In genomic region chr2:44926683-44927481, GRCm38 (mm10) we compare ENCODE assay signal across 8 mouse cellular contexts. TPM values are rescaled to one million over a fixed set of nuclear protein-coding genes. Genes with fewer than 3 reads are reported as not detected.
DNase-seq lines count a peak whose midpoint lies in the region; ATAC-seq and TF ChIP-seq lines count a peak whose summit lies in the region.

No protein-coding gene starts in this region.

- peak; percentile 96 for DNase-seq in MN1 (ENCODE audit: low spot score)
- DNase-seq in cerebellum, adult 8-10 months, result peak; percentile 85
- peak; percentile 89 for DNase-seq in forelimb bud, embryonic 11.5 days (ENCODE audit: low read depth, low spot score)
- DNase-seq in layer of hippocampus, adult 8-10 months (ENCODE audit: low spot score in 2 of 2), result peak; percentile 88
- DNase-seq in thymus, adult 18-20 months, result peak; percentile 86 to 88

- H3K9ac ChIP-seq in lung, embryonic 15.5 days, result peak overlapping the region; percentile 90

- ATAC-seq in hematopoietic stem cell, adult 5-6 weeks (replicated peaks in 1 of 2; ENCODE audit: insufficient read depth in 1 of 2, low FRiP score in 2 of 2, low TSS enrichment in 1 of 2, low read depth in 1 of 2, poor library complexity in 2 of 2, severe bottlenecking in 2 of 2), result peak; percentile 80 to 81
- ATAC-seq in lung, embryonic 15.5 days (ENCODE audit: borderline replicate concordance, extremely low read depth, low FRiP score, low TSS enrichment), result peak; percentile 98

- H3K27ac ChIP-seq in lung, embryonic 15.5 days, result peak overlapping the region; percentile 98
- peak overlapping the region; percentile 98 for H3K27ac ChIP-seq in olfactory bulb, adult 2 months (ENCODE audit: insufficient read depth, low read depth, low read length)

- TF ChIP-seq POLR2A in olfactory bulb, adult 2 months (IDR thresholded peaks at IDR 0.05; ENCODE audit: insufficient read depth, low read depth, low read length), result peak; percentile 86

- H3K4me2 ChIP-seq in lung, embryonic 15.5 days, result peak overlapping the region; percentile 71

- H3K4me3 ChIP-seq in lung, embryonic 15.5 days, result peak overlapping the region; percentile 58
- H3K4me3 ChIP-seq in olfactory bulb, adult 2 months (ENCODE audit: insufficient read depth, low read depth, low read length), result peak overlapping the region; percentile 92

- WGBS in lung, embryonic 15.5 days, result under 1% methylated on average over 48 of the region's 95 CpGs
- 0% methylated on average over 54 of the region's 95 CpGs for WGBS in olfactory bulb, adult 2 months

- H3K36me3 ChIP-seq in lung, embryonic 15.5 days, result no peaks in the 10 kb centered on the region

- no peaks in the 10 kb centered on the region for H3K9me3 ChIP-seq in lung, embryonic 15.5 days

- H3K4me1 ChIP-seq in lung, embryonic 15.5 days, result peaks cover 4% of the 10 kb centered on the region
- H3K4me1 ChIP-seq in olfactory bulb, adult 2 months (ENCODE audit: control insufficient read depth, insufficient read depth, low read length), result no peaks in the 10 kb centered on the region

- no peak for TF ChIP-seq CTCF in olfactory bulb, adult 2 months (IDR thresholded peaks at IDR 0.05; ENCODE audit: insufficient read depth, low read depth, low read length)

- no peaks in the 10 kb centered on the region for H3K27me3 ChIP-seq in lung, embryonic 15.5 days

RNA-seq across cellular contexts. Expression of gene Gtdc1, which starts 0.6 kb away (rescaled TPM):
- 19.6 and 29.1 TPM in 2 replicates for total RNA-seq in hematopoietic stem cell, adult 5-6 weeks (2017)
- total RNA-seq in layer of hippocampus, adult 8-10 months (2022), result 10 to 100 TPM; 66.9 to 69.6 (median 68.6) TPM
- 11.7 and 13.1 TPM in 2 replicates for polyA plus RNA-seq in lung, embryonic 15.5 days (2015; fragmentation: Nextera tagmentation; extraction: Ambion mirVana)
- polyA plus RNA-seq in olfactory bulb, adult 2 months (2012; ENCODE audit: insufficient read depth, insufficient read length, low replicate concordance, missing spikeins), result not detected in 2 replicates

Comparison
In these comparisons a context has a peak if more than half of its experiments do, and no peak if none do; other contexts are left out.
1. Peak in every context shown above with its lines: DNase-seq, ATAC-seq, H3K4me3 ChIP-seq and H3K27ac ChIP-seq.